8 mouse cellular contexts compared by ENCODE assay signal in the genomic region with DNA sequence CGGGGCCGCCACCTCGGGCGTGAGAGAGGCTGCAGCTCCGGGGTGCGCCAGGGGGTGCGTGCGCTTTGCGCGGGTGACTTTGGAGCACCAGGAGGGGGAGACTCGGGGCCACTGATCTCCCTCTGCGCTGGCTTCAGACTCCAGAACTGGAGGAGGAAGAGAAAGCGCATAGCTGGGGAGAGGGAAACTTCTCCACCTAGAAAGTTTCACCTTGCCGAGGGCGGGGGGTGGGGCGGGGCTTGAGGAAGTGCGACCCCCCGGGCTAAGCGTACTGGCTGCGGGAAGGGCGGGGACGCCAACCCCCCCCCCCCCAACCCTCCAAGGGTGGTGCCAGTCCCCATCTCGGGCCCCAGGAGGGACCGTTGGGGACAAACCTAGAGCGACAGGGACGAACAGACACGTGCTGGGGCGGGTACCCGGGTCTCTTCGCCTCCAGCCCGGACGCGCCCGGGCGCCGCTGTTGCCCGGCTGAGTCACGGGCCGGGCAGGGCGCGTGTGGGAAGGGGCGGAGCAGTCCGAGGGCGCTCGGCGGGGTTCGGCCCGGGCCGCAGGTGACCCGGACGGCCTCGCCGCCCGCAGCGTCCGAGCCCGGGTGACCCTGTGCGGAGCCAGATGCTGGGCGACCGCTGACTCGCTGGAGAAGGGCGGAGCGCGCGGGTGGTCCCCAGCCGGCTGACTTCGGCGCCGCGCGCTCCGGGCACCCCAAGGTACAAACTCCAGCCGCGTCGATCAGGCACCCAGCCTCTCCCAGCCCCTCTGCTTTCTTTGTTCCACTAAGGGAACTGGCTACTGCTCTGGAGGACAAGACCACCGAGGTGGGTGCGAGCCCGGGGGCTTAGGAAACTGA. TPM values are rescaled to one million over a fixed set of nuclear protein-coding genes. Genes with fewer than 3 reads are reported as not detected.
DNase-seq lines count a peak whose midpoint lies in the region; ATAC-seq and TF ChIP-seq lines count a peak whose summit lies in the region.

A gene (plus strand): TSS at position 367 of the 847 bp plus-strand sequence.

- intact Hi-C loops in gastrocnemius, adult 2 months (cut with DNase I), result loop anchor here (1.0 to 5.0 kb wide), 3 partner anchors 83 to 356 kb away; no protein-coding TSS in a partner anchor

- under 1% methylated on average over 68 of the region's 78 CpGs for WGBS in hindbrain, embryonic 15.5 days
- WGBS in liver, adult 2 months, result under 1% methylated on average over 77 of the region's 78 CpGs
- WGBS in midbrain, postnatal 0 days, result under 1% methylated on average over 68 of the region's 78 CpGs

- peak within 1 kb of the TSS; percentile 95 for H3K27ac ChIP-seq in gastrocnemius, adult 2 months
- no peak within 1 kb of the TSS for H3K27ac ChIP-seq in hindbrain, embryonic 15.5 days (replicated peaks)
- H3K27ac ChIP-seq in liver, adult 2 months (replicated peaks; ENCODE audit: insufficient read depth, low read depth, low read length), result peak within 1 kb of the TSS; percentile 96
- H3K27ac ChIP-seq in midbrain, postnatal 0 days (ENCODE audit: low read depth, low read length), result no peak within 1 kb of the TSS

- peak; percentile 85 for ATAC-seq in hindbrain, embryonic 15.5 days (ENCODE audit: low FRiP score, low read depth)
- peak; percentile 80 for ATAC-seq in midbrain, postnatal 0 days (ENCODE audit: low FRiP score)

- H3K4me2 ChIP-seq in hindbrain, embryonic 15.5 days, result peak within 1 kb of the TSS; percentile 99
- peak within 1 kb of the TSS; percentile 99 for H3K4me2 ChIP-seq in midbrain, postnatal 0 days (ENCODE audit: low read depth, low read length, poor library complexity, severe bottlenecking)

- H3K9me3 ChIP-seq in hindbrain, embryonic 15.5 days, result no peaks in the 10 kb centered on the region
- H3K9me3 ChIP-seq in midbrain, postnatal 0 days (ENCODE audit: low read length), result no peaks in the 10 kb centered on the region

- H3K79me2 ChIP-seq in liver, adult 2 months (ENCODE audit: control insufficient read depth, insufficient read depth, low read length), result peaks cover 17% of the 10 kb centered on the region

- DNase-seq in cerebellum, postnatal 10 days, result peak; percentile 32 to 43
- DNase-seq in cerebellum, postnatal 36 days, result no peak
- DNase-seq in adrenal gland, postnatal 4 days (ENCODE audit: low spot score in 2 of 2), result peak; percentile 16 to 19
- DNase-seq in gastrocnemius, adult 2 months, result peak; percentile 85
- peak; percentile 73 for DNase-seq in liver, adult 2 months (ENCODE audit: extremely low read depth, low read depth, low spot score)
- no peak for DNase-seq in midbrain, postnatal 0 days (ENCODE audit: low spot score)
- peak; percentile 3 for DNase-seq in thymus, postnatal 14 days

- H3K27me3 ChIP-seq in hindbrain, embryonic 15.5 days, result peaks cover 32% of the 10 kb centered on the region
- H3K27me3 ChIP-seq in liver, adult 2 months (ENCODE audit: control insufficient read depth, insufficient read depth, low read length), result no peaks in the 10 kb centered on the region
- 0 out of 2 replicates have a peak, but pooled peaks cover 16% of the 10 kb centered on the region for H3K27me3 ChIP-seq in midbrain, postnatal 0 days (ENCODE audit: insufficient read depth, low read length)

- H3K9ac ChIP-seq in hindbrain, embryonic 15.5 days, result peak within 1 kb of the TSS; percentile 51
- H3K9ac ChIP-seq in liver, adult 2 months (ENCODE audit: low read depth, low read length), result peak within 1 kb of the TSS; percentile 87
- H3K9ac ChIP-seq in midbrain, postnatal 0 days (replicated peaks; ENCODE audit: low read length, poor library complexity, severe bottlenecking), result peak within 1 kb of the TSS; percentile 36; the same call in 1 of the 2 replicates

- peak within 1 kb of the TSS; percentile 81 for H3K4me3 ChIP-seq in gastrocnemius, adult 2 months
- peak within 1 kb of the TSS; percentile 84 for H3K4me3 ChIP-seq in hindbrain, embryonic 15.5 days
- H3K4me3 ChIP-seq in liver, adult 2 months (ENCODE audit: insufficient read depth, low read depth, low read length), result peak within 1 kb of the TSS; percentile 83
- H3K4me3 ChIP-seq in midbrain, postnatal 0 days (ENCODE audit: low read depth, low read length), result peak within 1 kb of the TSS; percentile 73

- peak; percentile 69 for TF ChIP-seq CTCF in gastrocnemius, adult 2 months (IDR thresholded peaks at IDR 0.05)
- peak; percentile 77 for TF ChIP-seq CTCF in liver, adult 2 months (IDR thresholded peaks at IDR 0.05; ENCODE audit: low read depth, low read length)
- peak; percentile 42 for TF ChIP-seq CTCF in midbrain, postnatal 0 days (IDR thresholded peaks at IDR 0.05)

- H3K4me1 ChIP-seq in hindbrain, embryonic 15.5 days (replicated peaks), result peaks cover 21% of the 10 kb centered on the region
- peaks cover 17% of the 10 kb centered on the region for H3K4me1 ChIP-seq in liver, adult 2 months (ENCODE audit: control insufficient read depth, insufficient read depth, low read length)
- peaks cover 3% of the 10 kb centered on the region; the same call in 1 of the 2 replicates for H3K4me1 ChIP-seq in midbrain, postnatal 0 days (ENCODE audit: insufficient read depth, low read length)

- H3K36me3 ChIP-seq in hindbrain, embryonic 15.5 days, result no peaks in the 10 kb centered on the region
- H3K36me3 ChIP-seq in liver, adult 2 months (ENCODE audit: control insufficient read depth, insufficient read depth, low read length), result no peaks in the 10 kb centered on the region
- H3K36me3 ChIP-seq in midbrain, postnatal 0 days (ENCODE audit: insufficient read depth, low read length), result no peaks in the 10 kb centered on the region

- TF ChIP-seq POLR2A in liver, adult 2 months (IDR thresholded peaks at IDR 0.05; ENCODE audit: extremely low read depth, insufficient read depth, low read length), result peak; percentile 40

RNA-seq across cellular contexts. Expression of the gene that starts here (rescaled TPM):
- total RNA-seq in adrenal gland, postnatal 4 days (2021), result 10 to 100 TPM; 10.3 to 10.6 TPM
- total RNA-seq in gastrocnemius, adult 2 months (2021), result 10 to 100 TPM in 1 of 2 experiments, 1 to 10 TPM in 1; 6.9 to 10.6 TPM
- 2.1 and 2.8 TPM in 2 replicates for polyA plus RNA-seq in hindbrain, embryonic 15.5 days (2015; fragmentation: Nextera tagmentation; extraction: Ambion mirVana)
- total RNA-seq in liver, adult 2 months (2014; rRNA removed), result 67.7 and 72.0 TPM in 2 replicates
- polyA plus RNA-seq in liver, adult 2 months (2012; rRNA removed), result 13.5 and 13.9 TPM in 2 replicates
- total RNA-seq in midbrain, postnatal 0 days (2014; rRNA removed), result 3.0 and 3.2 TPM in 2 replicates
- polyA plus RNA-seq in midbrain, postnatal 0 days (2015; fragmentation: Nextera tagmentation; extraction: Ambion mirVana), result 0.46 and 0.47 TPM in 2 replicates

Comparison
In these comparisons a context has a peak if more than half of its experiments do, and no peak if none do; other contexts are left out.
1. DNase-seq: peak in cerebellum, postnatal 10 days (2 of 2), adrenal gland, postnatal 4 days (2 of 2), gastrocnemius, adult 2 months (single experiment), liver, adult 2 months (single experiment) and thymus, postnatal 14 days (single experiment); none in cerebellum, postnatal 36 days (0 of 2) and midbrain, postnatal 0 days (single experiment).
2. H3K27ac ChIP-seq: peak in gastrocnemius, adult 2 months (single experiment) and liver, adult 2 months (single experiment); none in hindbrain, embryonic 15.5 days (single experiment) and midbrain, postnatal 0 days (single experiment).
3. H3K9ac ChIP-seq: peak in every context shown above with its lines; median percentile 87 in liver, adult 2 months; 51 in hindbrain, embryonic 15.5 days; 36 in midbrain, postnatal 0 days.
4. Peak in every context shown above with its lines, with median percentiles within 50 percentile points of each other: H3K4me3 ChIP-seq and CTCF ChIP-seq.